Mouse (Mus musculus) cerebellum, adult 11-12 months (tissue): ENCODE data around the gene Tcaf2.

ENCODE experiments used
- DNase-seq: peaks from one replicate; pipeline ENCODE4 v3.0.0; 2022

Gene Tcaf2

GRCm38 (mm10) chr6:42644912-42645549, at the start of gene Tcaf2:
Gene Tcaf2 (minus strand): TSS chr6:42645254.
- DNase-seq: peak; percentile 71

GRCm38 (mm10) chr6:42692517-42693190, 47.6 kb upstream of the Tcaf2 start:
- DNase-seq: peak; percentile 86

- DNase-seq: peak; percentile 84
Observed at GRCm38 (mm10) chr6:42692154-42692516, 47.1 kb upstream of the Tcaf2 start.

- DNase-seq: no peak
Observed at GRCm38 (mm10) chr6:42689761-42690160, 44.7 kb upstream of the Tcaf2 start.

- no peak for DNase-seq
Observed at GRCm38 (mm10) chr6:42687907-42688306, 42.9 kb upstream of the Tcaf2 start.

- DNase-seq: no peak
Observed at GRCm38 (mm10) chr6:42680077-42680476, 35.0 kb upstream of the Tcaf2 start.

GRCm38 (mm10) chr6:42676011-42676410, 31.0 kb upstream of the Tcaf2 start:
- no peak for DNase-seq

- DNase-seq: no peak
Observed at GRCm38 (mm10) chr6:42671767-42672166, 26.7 kb upstream of the Tcaf2 start.

- no peak for DNase-seq
Observed at GRCm38 (mm10) chr6:42667722-42668121, 22.7 kb upstream of the Tcaf2 start.

- DNase-seq: no peak
Observed at GRCm38 (mm10) chr6:42661739-42662138, 16.7 kb upstream of the Tcaf2 start.

- DNase-seq: no peak
Observed at GRCm38 (mm10) chr6:42634393-42634792, 10.7 kb downstream of the Tcaf2 start.

GRCm38 (mm10) chr6:42631395-42631794, 13.7 kb downstream of the Tcaf2 start:
- no peak for DNase-seq

- no peak for DNase-seq
Observed at GRCm38 (mm10) chr6:42616904-42617303, 28.1 kb downstream of the Tcaf2 start.

GRCm38 (mm10) chr6:42612218-42612617, 32.8 kb downstream of the Tcaf2 start:
- no peak for DNase-seq

- no peak for DNase-seq
Observed at GRCm38 (mm10) chr6:42610954-42611522, 34.0 kb downstream of the Tcaf2 start.

GRCm38 (mm10) chr6:42597592-42597991, 47.5 kb downstream of the Tcaf2 start, which contains the start of gene Tcaf3:
Gene Tcaf3 (minus strand): TSS chr6:42597692.
- DNase-seq: no peak

- no peak for DNase-seq
Observed at GRCm38 (mm10) chr6:42593138-42593882, 51.7 kb downstream of the Tcaf2 start.

GRCm38 (mm10) chr6:42586569-42586968, 58.5 kb downstream of the Tcaf2 start:
- DNase-seq: no peak

GRCm38 (mm10) chr6:42583488-42583872, 61.6 kb downstream of the Tcaf2 start:
- DNase-seq: peak; percentile 14

- DNase-seq: no peak
Observed at GRCm38 (mm10) chr6:42582741-42583487, 62.1 kb downstream of the Tcaf2 start.

- DNase-seq: no peak
Observed at GRCm38 (mm10) chr6:42578678-42579077, 66.4 kb downstream of the Tcaf2 start.

- DNase-seq: no peak
Observed at GRCm38 (mm10) chr6:42577433-42577832, 67.6 kb downstream of the Tcaf2 start.
